Mouse (Mus musculus): ENCODE results near the gene Agap3.
A peak's percentile ranks its signal among the peaks of the same experiment; 100 is the strongest.

Agap3 gene

DNA sequence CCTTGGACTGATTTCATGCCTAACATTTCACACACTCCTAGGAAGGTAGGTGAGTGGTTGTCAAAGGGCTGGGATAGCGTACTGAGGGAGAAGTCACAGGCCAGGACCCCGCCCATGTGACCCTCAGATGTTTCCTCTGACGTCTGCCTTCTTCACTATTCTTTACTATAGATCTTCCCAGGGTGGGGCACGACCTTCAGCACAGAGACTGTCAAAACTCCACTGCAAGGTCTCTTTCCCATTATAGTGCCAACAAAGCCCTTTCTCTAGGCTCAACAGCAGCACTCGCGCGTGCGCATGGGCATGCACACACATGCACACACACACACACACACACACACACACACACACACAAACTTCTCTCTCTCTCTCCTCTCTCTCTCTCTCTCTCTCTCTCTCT is 71.8 kb downstream of the Agap3 start:
- no peak for DNase-seq (ENCODE audit: inconsistent ontology term)

DNA sequence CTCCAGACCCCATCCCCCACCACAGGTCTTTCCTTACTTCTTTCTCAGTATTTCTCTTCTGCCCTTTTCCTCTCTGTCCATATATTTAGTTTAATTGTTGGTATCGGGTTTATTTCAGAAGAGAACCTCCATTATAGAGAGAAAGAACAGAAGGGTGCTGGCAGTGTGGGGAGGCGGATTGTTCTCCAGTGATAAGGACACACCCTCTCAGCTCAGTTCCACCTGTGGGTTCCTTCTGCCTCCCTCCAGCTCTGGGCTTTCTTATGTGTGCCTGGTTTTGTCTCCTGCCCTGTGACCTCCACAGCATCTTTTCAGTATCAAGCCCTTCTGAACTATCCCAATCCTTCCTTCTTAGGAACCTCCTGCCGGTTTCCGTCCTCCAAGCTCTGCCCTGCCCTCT is 72.5 kb downstream of the Agap3 start:
- no peak for DNase-seq (ENCODE audit: inconsistent ontology term)

DNA sequence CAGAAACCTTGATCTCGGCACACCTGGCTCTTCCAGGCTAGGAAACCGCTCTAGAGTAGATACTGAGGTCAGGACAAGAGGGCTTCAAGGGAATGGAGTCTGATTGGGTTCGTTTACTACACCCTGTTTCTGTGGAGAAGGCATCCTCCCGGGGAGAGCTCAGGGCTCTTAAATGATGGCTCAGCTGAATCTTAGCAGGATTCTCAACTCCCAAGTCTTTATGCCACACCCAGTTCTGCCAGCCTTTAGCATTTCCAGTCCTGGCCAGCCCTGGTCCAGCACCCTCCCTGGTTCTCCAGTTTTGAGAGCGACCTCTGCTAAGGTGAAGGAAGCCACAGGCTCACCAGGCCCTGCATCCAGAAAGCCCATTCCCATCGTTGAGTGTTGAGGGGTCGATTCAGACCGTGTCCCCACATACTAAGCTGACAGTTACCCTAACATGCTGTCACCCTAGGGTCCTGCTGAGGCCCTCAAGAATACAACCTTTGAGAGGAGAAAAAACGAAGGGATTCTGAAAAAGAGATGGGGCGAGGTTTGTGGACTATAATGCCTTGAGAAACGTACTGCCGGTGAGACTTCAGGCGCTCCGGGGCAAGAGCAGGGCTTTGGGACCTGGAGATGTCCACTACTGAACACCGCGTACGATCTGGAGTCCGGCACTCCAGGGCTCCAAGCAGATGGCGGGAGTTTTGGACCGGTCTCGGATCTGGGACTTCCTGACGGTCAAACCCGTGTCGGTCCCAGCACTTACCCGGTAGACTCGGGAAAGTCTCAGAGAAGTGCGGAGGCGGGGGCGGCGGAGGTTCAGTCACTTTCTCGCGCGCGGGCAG is 73.6 kb downstream of the Agap3 start:
- DNase-seq (ENCODE audit: inconsistent ontology term) = no peak

DNA sequence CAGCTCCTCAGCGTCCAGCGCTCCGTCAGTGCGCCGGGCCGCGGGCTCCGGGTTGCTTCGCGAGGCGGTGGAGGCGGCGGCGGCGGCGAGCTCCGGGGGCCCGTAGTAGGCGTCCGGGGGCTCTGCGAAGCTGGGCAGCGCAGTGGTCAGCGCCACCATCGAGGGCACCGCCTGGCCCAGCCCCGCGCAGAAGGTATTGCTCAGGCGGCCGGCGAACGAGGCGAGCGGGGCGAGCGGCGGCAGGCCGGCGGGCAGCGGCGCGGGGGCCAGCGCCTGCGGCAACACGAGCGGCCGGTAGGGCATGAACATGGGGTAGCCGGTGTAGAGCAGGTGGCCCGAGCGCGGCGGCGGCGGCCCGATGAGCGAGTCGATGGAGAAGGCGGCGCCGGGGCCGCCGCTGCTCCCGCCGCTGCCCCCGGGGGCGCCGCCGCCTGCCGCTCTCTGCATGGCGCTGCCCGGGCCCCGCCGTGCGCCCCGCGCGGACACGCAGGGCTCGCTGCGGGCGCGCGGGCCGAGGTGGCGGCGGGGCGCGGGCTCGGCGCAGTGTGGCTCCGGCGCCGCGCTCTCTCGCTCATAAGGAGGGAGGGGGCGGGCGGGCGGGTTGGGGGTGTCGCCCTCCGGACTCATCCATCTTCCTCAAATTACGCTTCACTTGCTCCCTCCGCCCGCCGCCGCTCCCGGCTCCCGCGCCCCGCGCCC is 74.4 kb downstream of the Agap3 start:
- no peak for DNase-seq (ENCODE audit: inconsistent ontology term)

DNA sequence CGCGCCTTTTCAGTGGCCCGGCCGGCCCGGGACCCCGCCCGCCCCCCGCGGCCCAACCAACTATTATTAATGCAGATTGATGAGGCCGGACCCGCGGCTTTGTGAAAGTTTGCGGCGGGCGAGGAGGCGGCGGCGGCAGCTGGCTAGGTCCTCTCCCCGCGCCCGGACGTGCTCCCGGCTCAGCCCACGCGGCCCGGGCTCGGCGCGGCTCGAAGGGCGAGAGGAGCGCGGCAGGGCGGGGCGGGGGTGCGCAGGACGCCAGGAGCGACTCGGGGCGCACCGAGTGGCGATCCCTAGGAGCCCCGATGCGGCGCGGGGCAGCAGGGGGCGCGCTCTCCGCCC is 74.9 kb downstream of the Agap3 start, which contains the start of gene Gbx1:
Gene Gbx1, minus strand, starts transcription at position 314 of the 342 bp plus-strand sequence.
- DNase-seq (ENCODE audit: inconsistent ontology term) = peak; percentile 47

DNA sequence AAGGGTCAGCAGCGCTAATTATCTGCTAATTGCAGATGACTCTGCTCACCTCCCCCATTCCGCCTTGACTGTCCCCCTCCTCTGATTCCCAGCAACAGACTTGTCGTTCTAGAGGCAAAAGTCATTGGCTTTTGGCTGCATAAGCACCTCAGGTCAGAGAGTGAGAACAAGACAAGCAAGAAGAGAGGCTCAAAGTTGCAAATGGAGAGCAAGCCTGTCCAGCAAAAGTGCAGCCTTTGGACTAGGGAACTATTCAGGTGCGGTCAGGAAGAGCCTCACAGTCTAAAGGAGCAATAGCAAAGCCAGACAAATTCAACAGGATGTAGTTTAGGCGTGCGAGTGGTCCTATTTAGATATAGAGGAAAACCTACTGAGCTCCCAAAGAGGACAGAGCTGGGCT is 75.8 kb downstream of the Agap3 start:
- no peak for DNase-seq (ENCODE audit: inconsistent ontology term)

DNA sequence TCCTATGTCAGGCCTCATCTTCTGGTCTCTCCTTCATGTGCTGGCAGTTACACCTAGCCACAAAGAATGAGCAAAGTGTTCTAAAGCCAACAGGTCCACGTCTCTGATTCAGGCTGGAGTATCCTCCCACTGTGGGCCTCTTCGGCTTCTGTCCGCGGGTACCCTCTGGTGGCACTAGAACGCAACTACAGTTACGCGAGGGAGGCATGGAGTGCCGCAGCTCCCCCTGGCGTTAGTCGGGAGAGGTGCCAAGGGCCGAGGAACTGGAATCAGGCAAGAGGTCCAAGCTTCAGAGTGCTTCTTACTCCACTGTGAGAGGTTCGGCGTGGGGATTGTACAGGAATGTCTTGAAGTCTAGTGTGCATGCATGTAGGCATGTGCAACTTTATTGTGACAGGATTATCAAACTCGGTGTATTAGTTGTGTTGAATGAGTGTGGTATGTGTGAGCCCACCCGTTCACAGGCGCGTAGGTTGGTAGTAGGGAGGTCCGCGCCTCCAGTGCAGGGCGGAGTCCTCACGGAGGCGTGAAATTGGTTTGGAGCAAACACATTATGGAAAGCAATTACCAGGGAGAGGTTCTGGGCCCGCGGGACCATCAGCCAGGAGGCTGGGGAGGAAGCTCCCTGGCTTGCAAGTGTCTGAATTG is 78.2 kb downstream of the Agap3 start:
- DNase-seq (ENCODE audit: inconsistent ontology term) = peak; percentile 88

DNA sequence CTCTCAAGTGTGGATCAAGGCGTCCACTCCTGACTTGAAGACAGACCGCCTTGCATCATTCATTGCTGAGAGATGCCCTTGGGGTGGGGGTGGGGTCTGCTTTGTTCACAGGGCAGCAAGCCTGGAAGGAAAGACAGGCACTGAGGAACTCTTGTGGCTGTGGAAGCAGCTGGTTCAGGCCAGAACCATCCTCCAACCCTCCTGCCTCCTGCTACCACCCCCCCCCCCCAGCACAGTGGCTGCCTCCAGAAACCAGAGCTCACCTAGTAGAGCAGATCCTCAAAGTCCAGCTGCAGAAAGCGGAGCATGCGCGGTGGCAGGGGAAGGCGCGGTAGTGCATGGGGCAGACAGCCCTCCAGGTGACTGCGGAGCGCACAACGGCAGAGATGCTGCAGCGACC is 81.4 kb downstream of the Agap3 start:
- no peak for DNase-seq (ENCODE audit: inconsistent ontology term)

DNA sequence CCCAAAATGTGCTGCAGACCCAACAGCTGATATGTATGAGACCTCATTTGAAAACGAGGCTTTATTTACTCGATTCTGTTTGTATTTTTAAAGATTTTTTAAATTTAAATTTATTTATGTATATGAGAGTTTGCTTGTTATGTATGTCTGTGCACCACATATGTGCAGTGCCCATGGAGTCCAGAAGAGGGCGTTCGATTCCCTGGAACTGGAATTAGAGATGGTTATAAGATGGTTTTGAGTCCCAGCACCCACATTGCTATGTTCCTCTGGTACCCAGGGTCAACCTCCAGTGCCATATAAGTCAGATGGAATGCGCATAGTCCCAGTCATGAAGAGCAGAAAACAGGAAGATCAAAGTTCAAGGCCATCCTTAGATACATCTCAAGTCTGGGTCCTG is 82.3 kb downstream of the Agap3 start:
- no peak for DNase-seq (ENCODE audit: inconsistent ontology term)

DNA sequence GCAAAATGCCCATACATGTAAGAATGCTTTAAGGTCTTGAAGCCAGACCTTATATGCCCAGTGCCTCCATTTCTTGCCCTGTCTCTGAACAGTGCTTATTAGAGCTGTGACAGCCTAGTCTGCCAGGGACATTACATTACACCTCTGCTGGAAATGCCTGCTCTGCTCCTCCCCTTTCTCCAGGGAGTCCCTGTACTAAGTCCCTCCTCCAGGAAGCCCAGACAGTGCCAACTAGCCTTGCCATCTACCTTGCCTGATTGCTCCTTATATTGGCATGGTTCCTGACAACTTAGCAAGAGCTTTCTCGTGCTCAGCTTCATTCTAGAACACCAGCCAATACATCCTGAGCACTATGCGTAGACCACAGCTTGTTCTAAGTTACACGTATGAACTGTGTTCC is 83.8 kb downstream of the Agap3 start:
- DNase-seq (ENCODE audit: inconsistent ontology term) = no peak

DNA sequence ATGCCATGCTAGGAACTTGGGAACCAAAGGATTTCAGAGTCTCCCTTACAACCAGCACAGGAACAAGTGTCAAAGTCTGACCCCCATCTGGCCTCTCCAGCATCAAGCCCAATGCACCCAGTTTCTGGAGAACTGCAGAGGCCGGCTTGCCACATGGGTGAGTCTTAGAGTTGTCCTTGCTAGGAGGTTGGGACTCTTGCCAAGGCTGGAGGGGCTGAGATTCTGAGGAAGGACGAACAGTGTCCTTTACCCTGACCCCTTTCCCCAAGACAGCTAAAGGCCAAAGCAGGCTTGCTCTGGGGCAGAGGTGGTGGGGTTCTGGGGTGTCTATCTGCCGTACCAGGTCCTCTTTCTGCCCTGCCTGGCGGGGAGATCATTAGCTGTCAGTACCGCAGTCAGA is 84.5 kb downstream of the Agap3 start:
- no peak for DNase-seq (ENCODE audit: inconsistent ontology term)

DNA sequence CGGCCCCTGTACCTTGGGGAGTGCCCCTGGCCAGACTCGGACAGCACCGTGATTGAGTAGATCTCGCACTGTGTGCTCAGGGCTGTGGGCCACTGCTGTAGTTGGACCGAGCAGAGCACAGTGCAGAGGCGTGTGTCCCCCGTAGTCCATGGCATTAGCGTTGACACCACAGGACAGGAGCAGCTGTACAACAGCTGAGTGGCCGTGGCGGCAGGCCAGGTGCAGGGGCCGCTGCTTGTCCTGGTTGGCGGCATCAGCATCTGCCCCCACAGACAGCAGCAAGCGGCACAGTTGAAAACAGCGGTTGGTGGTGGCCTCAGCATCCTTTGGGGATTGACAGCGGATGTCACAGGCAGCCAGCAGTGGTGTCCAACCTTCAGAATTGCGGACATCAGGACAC is 85.6 kb downstream of the Agap3 start:
- DNase-seq (ENCODE audit: inconsistent ontology term) = no peak

DNA sequence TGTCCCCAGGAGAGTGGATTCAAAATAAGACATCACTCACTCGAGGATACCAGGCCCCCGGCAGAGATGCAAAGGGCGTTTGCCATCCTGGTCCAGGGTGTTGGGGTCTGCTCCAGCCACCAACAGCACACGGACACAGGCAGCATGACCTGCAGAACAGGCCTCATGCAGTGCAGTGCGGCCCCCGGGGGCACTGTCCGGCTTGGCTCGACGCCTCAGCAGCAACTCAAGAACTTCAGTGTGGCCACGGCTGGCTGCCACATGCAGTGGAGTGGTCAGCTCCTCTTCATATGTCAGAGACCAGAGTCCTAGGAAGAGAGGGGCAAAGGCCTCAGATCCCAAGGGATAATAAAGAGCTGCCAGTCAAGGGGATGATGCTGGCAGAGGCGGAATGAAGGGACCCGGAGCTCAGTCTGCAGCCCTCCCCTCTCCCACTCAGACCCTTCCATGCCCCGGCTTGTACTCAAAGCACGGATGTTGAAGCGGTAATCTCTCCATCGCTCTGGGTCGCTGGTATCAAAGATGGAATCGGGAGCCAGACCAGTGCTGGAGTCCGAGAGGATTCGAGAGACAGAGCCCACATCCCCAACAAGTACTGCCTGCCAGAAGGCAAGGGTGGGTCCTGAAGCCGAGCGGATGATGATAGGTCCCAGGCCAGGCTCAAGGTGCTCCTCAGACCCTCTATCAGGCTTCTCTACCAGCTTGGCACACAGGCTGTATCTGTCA is 87.8 kb downstream of the Agap3 start:
- no peak for DNase-seq (ENCODE audit: inconsistent ontology term)

DNA sequence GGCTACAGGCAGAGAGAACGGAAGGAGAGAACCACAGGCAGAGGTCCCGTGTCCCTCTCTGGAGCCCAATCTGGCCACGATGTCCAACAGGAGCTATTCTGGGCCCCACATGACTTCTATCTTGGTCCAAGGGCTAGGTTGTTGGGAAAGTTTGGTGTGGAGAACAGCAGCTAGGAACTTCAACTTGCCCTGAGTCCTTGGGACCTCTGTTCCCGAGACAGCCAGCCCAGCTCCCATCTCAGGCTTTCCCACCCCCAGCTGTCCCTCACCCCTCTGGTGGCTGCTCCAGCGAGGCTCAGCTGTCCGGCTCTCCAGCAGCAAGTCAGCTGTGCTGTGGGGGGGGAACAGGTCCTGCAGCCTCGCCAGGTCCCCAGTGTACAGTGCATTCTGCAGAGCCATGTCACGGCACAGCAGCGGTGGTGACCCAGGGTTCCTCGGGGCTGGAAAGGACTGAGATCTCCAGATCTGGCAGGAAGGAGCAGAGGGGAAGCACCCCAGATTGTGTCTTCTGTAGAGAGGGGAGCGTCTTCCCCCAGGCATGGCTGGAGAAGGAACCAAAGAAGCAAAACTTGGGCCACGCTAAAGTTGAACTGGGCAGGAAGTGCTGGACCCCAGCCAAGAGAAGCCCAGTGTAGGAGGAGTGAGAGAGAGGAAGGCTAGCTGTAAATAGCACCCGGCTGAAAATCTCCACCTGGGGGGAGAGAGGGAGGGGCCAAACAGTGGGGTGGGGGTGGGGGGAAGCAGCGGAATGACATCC is 88.6 kb downstream of the Agap3 start, which contains the start of gene Asb10:
Gene Asb10, minus strand, starts transcription at position 592 of the 757 bp plus-strand sequence.
- DNase-seq (ENCODE audit: inconsistent ontology term) = no peak

DNA sequence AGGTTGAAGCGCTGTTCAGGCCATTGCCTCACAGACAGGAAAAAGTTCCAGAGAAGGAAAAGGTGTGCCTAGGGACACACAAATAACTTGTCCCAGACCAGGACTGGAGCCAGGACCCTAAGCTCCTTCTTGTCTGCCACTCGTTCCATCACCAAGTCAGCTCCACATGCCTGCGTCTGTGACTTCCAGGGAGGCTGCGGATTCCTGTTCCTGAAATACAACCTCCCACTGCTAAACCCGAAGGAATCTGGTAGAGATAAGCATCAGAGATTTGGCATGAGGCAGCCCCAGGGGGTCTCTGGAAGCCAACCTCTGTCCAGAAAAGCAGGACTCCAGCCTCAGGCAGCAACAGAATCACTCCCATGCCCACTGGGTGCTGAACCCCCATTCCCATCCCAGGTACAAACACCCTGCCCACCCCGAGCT is 89.2 kb downstream of the Agap3 start:
- DNase-seq (ENCODE audit: inconsistent ontology term) = no peak

DNA sequence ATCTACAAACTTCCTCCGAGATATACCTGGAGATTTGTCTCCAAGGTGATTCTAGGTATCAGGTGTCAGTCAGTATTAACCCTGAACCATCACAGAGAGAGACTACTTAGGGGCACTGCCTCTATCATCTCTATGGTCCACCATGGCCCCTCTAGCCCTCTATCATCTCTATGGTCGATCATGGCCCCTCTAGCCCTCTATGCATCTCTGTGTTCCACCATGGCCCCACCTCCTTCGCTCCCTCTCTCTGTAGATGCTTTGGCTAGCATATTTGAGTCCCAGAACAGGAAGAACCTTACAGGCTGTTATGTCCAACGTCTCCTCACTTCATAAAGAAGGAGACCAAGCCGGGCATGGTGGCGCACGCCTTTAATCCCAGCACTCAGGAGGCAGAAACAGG is 90.7 kb downstream of the Agap3 start:
- DNase-seq (ENCODE audit: inconsistent ontology term) = no peak

DNA sequence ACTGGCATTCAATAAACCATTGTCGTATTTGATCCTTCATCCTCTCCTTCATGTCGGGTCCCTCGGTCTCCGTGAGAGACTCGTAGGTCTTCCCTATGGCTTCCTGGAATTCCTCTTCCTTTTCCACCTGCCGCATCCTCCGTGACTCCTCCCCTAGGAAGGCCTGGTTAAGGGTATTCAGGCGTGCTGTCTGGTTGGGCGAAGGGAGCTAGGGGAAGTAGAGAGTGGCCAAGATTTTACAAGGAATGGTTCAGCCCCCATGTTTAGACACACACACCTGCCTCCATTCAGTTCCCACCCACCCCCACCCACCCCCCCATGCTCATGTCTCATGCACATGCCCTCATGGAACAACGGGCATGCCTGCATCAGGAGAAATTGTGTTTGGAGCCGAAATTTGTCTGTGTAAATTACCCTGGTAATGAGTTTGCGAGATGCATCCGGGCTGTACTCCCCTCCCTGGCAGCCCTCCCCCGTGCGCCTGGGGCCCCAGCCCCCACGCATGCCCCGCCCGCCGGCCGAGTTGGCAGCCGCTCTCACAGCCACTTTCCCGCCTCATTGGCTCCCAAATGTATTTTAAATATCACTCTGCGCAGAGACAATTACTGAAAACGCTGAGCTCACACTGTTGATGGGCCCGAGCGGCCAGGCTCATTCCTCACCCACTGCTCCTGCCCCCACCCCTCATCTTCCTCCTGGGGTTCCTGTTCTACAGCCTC is 98.8 kb downstream of the Agap3 start:
- peak; percentile 76 for DNase-seq (ENCODE audit: inconsistent ontology term)

DNA sequence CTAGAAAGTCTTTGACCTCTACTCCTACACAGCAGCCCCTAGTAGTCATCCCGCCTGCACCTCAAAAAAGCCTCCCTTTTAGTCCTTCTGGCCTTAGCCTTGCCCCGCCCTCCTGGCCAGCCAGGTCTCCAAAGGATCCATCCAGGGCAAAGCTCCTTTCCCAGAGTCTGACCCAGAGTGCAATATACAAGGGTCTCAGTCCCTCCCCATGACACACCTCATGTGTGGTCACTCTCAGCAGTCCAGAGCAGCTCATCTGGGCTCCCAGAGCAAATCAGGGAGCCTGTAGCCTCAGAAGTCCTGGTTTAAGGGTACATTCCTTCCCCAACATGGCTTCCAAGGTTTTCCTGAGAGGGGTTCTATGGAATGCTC is 99.3 kb downstream of the Agap3 start:
- DNase-seq (ENCODE audit: inconsistent ontology term) = no peak
